Mouse (Mus musculus) erythroblast, embryonic 14.5 days (primary cell): ENCODE results near the gene Zfp74.

Source experiments
- GATA1 ChIP-seq: IDR thresholded peaks from 2 replicates; pipeline ENCODE4 v1.6.1; 2012; ENCODE audit warnings: low read length, inconsistent platforms, mixed read lengths
- TAL1 ChIP-seq: IDR thresholded peaks from 3 replicates; pipeline ENCODE4 v1.6.1; 2012; ENCODE audit warnings: low read length, inconsistent platforms, mixed read lengths

GRCm38 (mm10) chr7:29918062-29918453 lies 35.8 kb downstream of the Zfp74 start:
- TF ChIP-seq TAL1, result no peak
- no peak for TF ChIP-seq GATA1
